Mouse (Mus musculus) MEL (cell line): ENCODE data around the gene Gpd1. TPM values are rescaled to one million over a fixed set of nuclear protein-coding genes. Genes with fewer than 3 reads are reported as not detected.

ENCODE experiments used
- DNase-seq: peaks from one replicate; pipeline ENCODE4 v3.0.0; 2011; ENCODE audit warnings: low read depth, low spot score
- H3K27ac ChIP-seq: 2 replicates; pipeline ENCODE4 v1.5.1; 2012; ENCODE audit warnings: low read depth, mild to moderate bottlenecking, control low read depth, low read length, moderate library complexity; ENCODE audit not compliant: control insufficient read depth
- H3K27me3 ChIP-seq, 2 experiments: fragments of 150-350 bp in 1 of 2; sonication (generic) in 1 of 2; 2 replicates each; pipeline ENCODE4 v1.6.1; 2012; ENCODE audit warnings: low read length in 2 of 2, mild to moderate bottlenecking in 2 of 2, improper control_type of control experiment in 1 of 2, moderate library complexity in 1 of 2; ENCODE audit not compliant: insufficient read depth in 2 of 2, control insufficient read depth in 1 of 2
- H3K36me3 ChIP-seq, 2 experiments: 2 replicates each; pipeline ENCODE4 v1.6.1; 2012 to 2014; ENCODE audit warnings: low read length in 2 of 2, improper control_type of control experiment in 1 of 2, inconsistent platforms in 1 of 2, mild to moderate bottlenecking in 1 of 2; ENCODE audit not compliant: insufficient read depth in 2 of 2, control insufficient read depth in 1 of 2
- H3K4me1 ChIP-seq, 2 experiments: fragments of 150-350 bp in 1 of 2; sonication (generic) in 1 of 2; 2 replicates each; pipeline ENCODE4 v1.6.1; 2012; ENCODE audit warnings: low read length in 2 of 2, improper control_type of control experiment in 1 of 2, mild to moderate bottlenecking in 1 of 2; ENCODE audit not compliant: insufficient read depth in 2 of 2, control insufficient read depth in 1 of 2
- H3K4me3 ChIP-seq, 2 experiments: fragments of 150-350 bp in 1 of 2; sonication (generic) in 1 of 2; 2 replicates each; pipeline ENCODE4 v1.5.1; 2012; ENCODE audit warnings: low read depth in 2 of 2, low read length in 2 of 2, mild to moderate bottlenecking in 2 of 2, moderate library complexity in 2 of 2, control low read depth in 1 of 2, improper control_type of control experiment in 1 of 2; ENCODE audit not compliant: control insufficient read depth in 1 of 2, insufficient read depth in 1 of 2
- H3K79me2 ChIP-seq: 2 replicates; pipeline ENCODE4 v1.6.1; 2012; ENCODE audit warnings: mild to moderate bottlenecking, low read length, moderate library complexity; ENCODE audit not compliant: control insufficient read depth, poor library complexity, insufficient read depth
- H3K9ac ChIP-seq: 2 replicates; pipeline ENCODE4 v1.6.1; 2012; ENCODE audit warnings: low read depth, mild to moderate bottlenecking, control low read depth, low read length, moderate library complexity; ENCODE audit not compliant: control insufficient read depth, poor library complexity, severe bottlenecking
- H3K9me3 ChIP-seq: fragments of 150-350 bp; sonication (generic); replicated peaks from 2 replicates; pipeline ENCODE4 v1.6.1; 2012; ENCODE audit warnings: mild to moderate bottlenecking, low read length, improper control_type of control experiment, moderate library complexity; ENCODE audit not compliant: insufficient read depth
- ELF1 ChIP-seq: IDR thresholded peaks from 2 replicates; pipeline ENCODE4 v1.6.1; 2014; ENCODE audit warnings: low read depth, mild to moderate bottlenecking, inconsistent platforms, low read length, improper control_type of control experiment, moderate library complexity
- GATA1 ChIP-seq: IDR thresholded peaks from 2 replicates; pipeline ENCODE4 v1.6.1; 2011; ENCODE audit warnings: low read depth, low read length, improper control_type of control experiment
- HCFC1 ChIP-seq: IDR thresholded peaks from 2 replicates; pipeline ENCODE4 v1.6.1; 2012; ENCODE audit warnings: low read depth, mild to moderate bottlenecking, inconsistent platforms, low read length, improper control_type of control experiment, moderate library complexity
- MYB ChIP-seq: IDR thresholded peaks from 2 replicates; pipeline ENCODE4 v1.6.1; 2011; ENCODE audit warnings: mild to moderate bottlenecking, low read depth, low read length, improper control_type of control experiment
- SIN3A ChIP-seq: IDR thresholded peaks from 2 replicates; pipeline ENCODE4 v1.6.1; 2012; ENCODE audit warnings: low read length, improper control_type of control experiment, inconsistent platforms
- TAL1 ChIP-seq: IDR thresholded peaks from 2 replicates; pipeline ENCODE4 v1.6.1; 2012; ENCODE audit warnings: mild to moderate bottlenecking, inconsistent platforms, low read length, moderate library complexity, mixed read lengths
- USF1 ChIP-seq: IDR thresholded peaks from 2 replicates; pipeline ENCODE4 v1.6.1; 2014; ENCODE audit warnings: low read depth, mild to moderate bottlenecking, inconsistent platforms, low read length, improper control_type of control experiment, moderate library complexity
- USF2 ChIP-seq, 2 experiments: IDR thresholded peaks; 2 replicates each; pipeline ENCODE4 v1.6.1; 2011 to 2012; ENCODE audit warnings: improper control_type of control experiment in 2 of 2, low read length in 2 of 2, borderline replicate concordance in 1 of 2, inconsistent platforms in 1 of 2, low read depth in 1 of 2, mild to moderate bottlenecking in 1 of 2; ENCODE audit not compliant: insufficient read depth in 1 of 2
- ZMIZ1 ChIP-seq: IDR thresholded peaks from 2 replicates; pipeline ENCODE4 v1.6.1; 2012; ENCODE audit warnings: low read depth, mild to moderate bottlenecking, inconsistent platforms, low read length, improper control_type of control experiment, moderate library complexity
- ZNF384 ChIP-seq: IDR thresholded peaks from 2 replicates; pipeline ENCODE4 v1.6.1; 2012; ENCODE audit warnings: low read depth, mild to moderate bottlenecking, inconsistent platforms, low read length, improper control_type of control experiment
- polyA plus RNA-seq, 2 experiments: library from polyadenylated mRNA; stranded (reverse) in 1 of 2; unstranded in 1 of 2; fragments of >175 nt in 1 of 2; fragments of >200 nt in 1 of 2; gene quantifications; 2 replicates each; pipeline versions ENCODE4 v1.2.1 to v1.2.4; 2012; ENCODE audit warnings: low replicate concordance in 2 of 2, low read depth in 1 of 2; ENCODE audit not compliant: insufficient read length in 2 of 2, insufficient read depth in 1 of 2, missing spikeins in 1 of 2
- total RNA-seq: library from RNA; depleted of rRNA; stranded (reverse); fragments of 300-350 nt; gene quantifications from 2 replicates; pipeline ENCODE4 v1.2.3, GENCODE M21; 2012

Gene Gpd1
- total and polyA plus RNA-seq, 3 experiments, result 0.23 to 0.52 TPM; not detected in 1

- H3K36me3 ChIP-seq, result peaks cover 0 to 3% of the 10 kb centered on the region in 2 experiments; a peak in 2 of 4 replicates
- no peaks in the 10 kb centered on the region for H3K9me3 ChIP-seq
Measured at GRCm38 (mm10) chr15:99708176-99708575, 9.1 kb upstream of the Gpd1 start.

GRCm38 (mm10) chr15:99710221-99711190 lies 6.8 kb upstream of the Gpd1 start:
- Histone ChIP-seq H3K36me3 (peaks cover 3 to 6% of the 10 kb centered on the region in 2 experiments), H3K27me3 (no peaks in the 10 kb centered on the region), H3K27ac (no peak overlapping the region), H3K9ac (no peak overlapping the region), H3K4me3 (no peak overlapping the region), H3K79me2 (no peaks in the 10 kb centered on the region), H3K4me1 (peaks cover 2 to 6% of the 10 kb centered on the region in 2 experiments), H3K9me3 (no peaks in the 10 kb centered on the region)
- TF ChIP-seq USF2 (IDR thresholded peaks at IDR 0.05; ENCODE audit: borderline replicate concordance in 1 of 2, insufficient read depth in 1 of 2, low read depth in 1 of 2, low read length in 2 of 2) (no peak), GATA1 (no peak), SIN3A (no peak), ZMIZ1 (no peak), ZNF384 (no peak), TAL1 (no peak), MYB (no peak)
- DNase-seq, result no peak

More at GRCm38 (mm10) chr15:99708176-99708575, 9.1 kb upstream of the Gpd1 start:
- no peaks in the 10 kb centered on the region for H3K4me1 ChIP-seq
- no peaks in the 10 kb centered on the region for H3K79me2 ChIP-seq
- no peak for DNase-seq
- H3K9ac ChIP-seq, result no peak overlapping the region
- no peak overlapping the region for H3K27ac ChIP-seq
- H3K27me3 ChIP-seq, result no peaks in the 10 kb centered on the region
- H3K4me3 ChIP-seq, result no peak overlapping the region
- no peak for TF ChIP-seq ELF1

- Histone ChIP-seq H3K27me3 (no peaks in the 10 kb centered on the region), H3K4me3 (no peak overlapping the region), H3K79me2 (no peaks in the 10 kb centered on the region), H3K9ac (no peak overlapping the region), H3K27ac (no peak overlapping the region), H3K9me3 (no peaks in the 10 kb centered on the region), H3K36me3 (peaks cover 3 to 10% of the 10 kb centered on the region in 2 experiments), H3K4me1 (peaks cover 2 to 12% of the 10 kb centered on the region in 2 experiments)
- DNase-seq, result no peak
- peak; percentile 46; the same call in 1 of the 2 replicates for TF ChIP-seq USF1
- no peak for TF ChIP-seq HCFC1
Measured at GRCm38 (mm10) chr15:99711491-99711890, 5.8 kb upstream of the Gpd1 start.
